Mouse (Mus musculus) cerebellum, adult 2 months (tissue): ENCODE results near the gene Pla2g4e. TPM values are rescaled to one million over a fixed set of nuclear protein-coding genes. Genes with fewer than 3 reads are reported as not detected.

Source experiments
- DNase-seq, 2 experiments: peaks; one replicate each; pipeline ENCODE4 v3.0.0; 2021
- H3K27ac ChIP-seq: fragments of 200-500 bp; 2 replicates; pipeline ENCODE4 v1.5.1; 2012; ENCODE audit warnings: low read length, control low read depth, inconsistent platforms; ENCODE audit not compliant: insufficient read depth
- H3K27me3 ChIP-seq: fragments of 200-500 bp; 2 replicates; pipeline ENCODE4 v1.6.1; 2012; ENCODE audit warnings: inconsistent platforms, mild to moderate bottlenecking, low read length, moderate library complexity; ENCODE audit not compliant: control insufficient read depth, insufficient read depth
- H3K4me1 ChIP-seq: fragments of 200-500 bp; 2 replicates; pipeline ENCODE4 v1.6.1; 2011; ENCODE audit warnings: low read length; ENCODE audit not compliant: control insufficient read depth, insufficient read depth
- H3K4me3 ChIP-seq: fragments of 200-500 bp; replicated peaks from 2 replicates; pipeline ENCODE3; 2011; ENCODE audit warnings: mild to moderate bottlenecking, low read depth, low read length, control low read depth; ENCODE audit not compliant: insufficient read depth
- CTCF ChIP-seq: fragments of 200-500 bp; IDR thresholded peaks from 2 replicates; pipeline ENCODE4 v1.5.1; 2011; ENCODE audit warnings: low read depth, mild to moderate bottlenecking, control low read depth, low read length, moderate library complexity, borderline replicate concordance; ENCODE audit not compliant: insufficient read depth
- POLR2A ChIP-seq: fragments of 200-500 bp; IDR thresholded peaks from 2 replicates; pipeline ENCODE4 v1.6.1; 2011; ENCODE audit warnings: low read length, control low read depth, borderline replicate concordance; ENCODE audit not compliant: insufficient read depth
- WGBS: fragments of 180-500 bp; shearing (Covaris S2); methylation state at CpG from one replicate; pipeline ENCODE4 v1.1.7; 2018; 5-methylcytosine and 5-hydroxymethylcytosine counted together
- polyA plus RNA-seq: library from polyadenylated mRNA; depleted of rRNA; stranded (reverse); fragments of >200 nt; gene quantifications from 2 replicates; pipeline ENCODE4 v1.2.3, GENCODE M21; 2012

Pla2g4e gene
- polyA plus RNA-seq, 1 experiment = 9.5 TPM

- Histone ChIP-seq H3K27ac (no peak overlapping the region), H3K4me1 (no peaks in the 10 kb centered on the region; the same call in 1 of the 2 replicates), H3K4me3 (no peak overlapping the region), H3K27me3 (no peaks in the 10 kb centered on the region)
- WGBS = 92% methylated on average over 7 of the region's 7 CpGs
- no peak for DNase-seq
- no peak for TF ChIP-seq CTCF
- no peak for TF ChIP-seq POLR2A
These were observed 95.5 kb downstream of the Pla2g4e start for GRCm38 (mm10) chr2:120149634-120150033.

- WGBS = 82% methylated on average over 3 of the region's 3 CpGs
- Histone ChIP-seq H3K27me3 (no peaks in the 10 kb centered on the region), H3K4me1 (no peaks in the 10 kb centered on the region), H3K4me3 (no peak overlapping the region), H3K27ac (no peak overlapping the region)
- DNase-seq = no peak
- TF ChIP-seq CTCF (no peak), POLR2A (no peak)
These were observed 97.1 kb downstream of the Pla2g4e start for GRCm38 (mm10) chr2:120147999-120148398.

- Histone ChIP-seq H3K4me3 (no peak overlapping the region), H3K4me1 (no peaks in the 10 kb centered on the region), H3K27me3 (no peaks in the 10 kb centered on the region), H3K27ac (no peak overlapping the region)
- DNase-seq = no peak
- TF ChIP-seq POLR2A (no peak), CTCF (no peak)
- 72% methylated on average over 2 of the region's 2 CpGs for WGBS
These were observed 97.8 kb downstream of the Pla2g4e start for GRCm38 (mm10) chr2:120147364-120147763.

DNA sequence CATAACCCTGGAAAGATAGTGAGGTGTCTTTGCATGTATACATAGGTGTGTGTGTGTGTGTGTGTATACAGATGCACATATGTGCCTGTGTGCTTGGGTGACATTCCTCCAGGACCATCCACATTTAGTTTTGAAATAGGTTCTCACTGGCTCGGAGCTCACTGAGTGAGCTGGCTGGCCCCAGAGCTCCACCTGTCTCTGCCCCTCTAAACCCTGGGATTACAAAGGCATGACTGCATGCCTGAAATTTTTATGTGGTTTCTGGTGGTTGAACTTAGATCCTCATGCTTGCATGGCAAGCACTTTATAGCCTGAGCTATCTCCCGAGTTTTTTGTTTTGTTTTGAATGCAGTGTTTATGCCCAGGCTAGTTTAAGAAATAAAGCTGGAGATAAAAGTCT, 98.6 kb downstream of the Pla2g4e start:
- Histone ChIP-seq H3K4me3 (no peak overlapping the region), H3K27me3 (no peaks in the 10 kb centered on the region), H3K4me1 (no peaks in the 10 kb centered on the region), H3K27ac (no peak overlapping the region)
- no peak for DNase-seq
- TF ChIP-seq POLR2A = no peak
- WGBS = 74% methylated on average over 2 of the region's 2 CpGs

- 94% methylated on average over 4 of the region's 4 CpGs for WGBS
- no peak overlapping the region for H3K27ac ChIP-seq
These were observed 100.7 kb downstream of the Pla2g4e start for GRCm38 (mm10) chr2:120144390-120144789.

DNA sequence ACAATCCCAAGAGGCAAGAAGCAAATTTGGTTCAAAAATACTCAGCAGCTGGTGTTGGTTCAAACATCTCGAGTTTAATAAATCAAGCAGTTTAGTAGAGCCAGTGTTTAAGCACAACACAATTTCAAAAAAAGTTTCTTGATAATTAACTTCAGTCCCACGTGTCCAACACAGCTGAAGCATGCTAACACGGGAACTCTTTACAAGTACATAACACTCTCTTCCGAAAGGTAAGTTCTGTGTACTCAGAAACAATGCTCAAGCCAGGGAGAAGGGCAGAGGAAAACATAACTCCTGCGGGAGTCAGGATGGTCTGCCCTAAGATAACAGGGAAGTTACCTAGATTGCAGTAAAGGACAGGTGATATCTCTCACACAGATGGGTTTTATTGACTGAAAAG, 102.8 kb downstream of the Pla2g4e start:
- Histone ChIP-seq H3K4me3 (no peak overlapping the region), H3K27ac (no peak overlapping the region), H3K4me1 (peaks cover 3% of the 10 kb centered on the region; the same call in 1 of the 2 replicates), H3K27me3 (no peaks in the 10 kb centered on the region)
- DNase-seq = no peak
- TF ChIP-seq POLR2A (no peak), CTCF (no peak)
- 77% methylated on average over 5 of the region's 5 CpGs for WGBS

More at GRCm38 (mm10) chr2:120144390-120144789, 100.7 kb downstream of the Pla2g4e start:
- no peak for DNase-seq
- Histone ChIP-seq H3K27me3 (no peaks in the 10 kb centered on the region), H3K4me1 (peaks cover 3% of the 10 kb centered on the region; the same call in 1 of the 2 replicates), H3K4me3 (no peak overlapping the region)
- TF ChIP-seq POLR2A = no peak
- no peak for TF ChIP-seq CTCF

GRCm38 (mm10) chr2:120141671-120142070, 103.5 kb downstream of the Pla2g4e start:
- peaks cover 3% of the 10 kb centered on the region; the same call in 1 of the 2 replicates for H3K4me1 ChIP-seq
- H3K4me3 ChIP-seq = no peak overlapping the region
- WGBS = 91% methylated on average over 1 of the region's 1 CpGs
- DNase-seq = no peak
- TF ChIP-seq CTCF (no peak), POLR2A (no peak)
- H3K27ac ChIP-seq = no peak overlapping the region
- H3K27me3 ChIP-seq = no peaks in the 10 kb centered on the region

DNA sequence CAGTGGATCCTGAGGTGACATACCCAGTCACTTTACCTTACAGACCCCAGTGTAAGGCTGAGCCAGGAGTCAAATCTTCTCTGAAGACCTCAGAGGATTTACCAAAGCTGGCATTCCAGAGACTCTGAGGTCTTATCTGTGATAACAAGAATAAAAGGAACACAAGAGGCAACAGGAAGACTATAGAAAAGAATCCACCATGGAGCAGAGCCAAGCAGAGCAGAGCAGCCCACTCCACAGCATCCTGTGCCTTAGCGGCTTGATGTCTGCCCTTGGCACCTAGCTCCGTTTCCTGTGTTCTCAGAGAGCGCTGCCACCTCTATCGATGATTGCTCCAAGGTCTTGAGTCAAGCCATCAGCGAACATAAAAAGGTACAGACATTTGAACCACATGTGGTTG, 104.8 kb downstream of the Pla2g4e start:
- TF ChIP-seq CTCF = no peak
- no peak for TF ChIP-seq POLR2A
- Histone ChIP-seq H3K4me3 (no peak overlapping the region), H3K27me3 (no peaks in the 10 kb centered on the region), H3K4me1 (peaks cover 3% of the 10 kb centered on the region; the same call in 1 of the 2 replicates), H3K27ac (no peak overlapping the region)
- DNase-seq = no peak
- 39% methylated on average over 5 of the region's 5 CpGs for WGBS
